Mouse (Mus musculus) hindbrain, postnatal 0 days (tissue): ENCODE results near the gene Gpbar1. TPM values are rescaled to one million over a fixed set of nuclear protein-coding genes. Genes with fewer than 3 reads are reported as not detected.

Source experiments
- ATAC-seq: fragments of 200-750 bp; cut with Nextera tagmentation; 2 replicates; pipeline ENCODE4 v1.8.0; 2017; ENCODE audit warnings: mild to moderate bottlenecking, moderate TSS enrichment, moderate library complexity
- DNase-seq: peaks from one replicate; pipeline ENCODE4 v3.0.0-alpha.2; 2015; ENCODE audit warnings: low spot score
- H3K27ac ChIP-seq: fragments of 300-500 bp; sonication (generic); 2 replicates; pipeline ENCODE4 v1.5.1; 2014; ENCODE audit warnings: mild to moderate bottlenecking
- H3K27me3 ChIP-seq: fragments of 300-500 bp; sonication (generic); 2 replicates; pipeline ENCODE4 v1.6.1; 2014; ENCODE audit warnings: low read length, mixed read lengths; ENCODE audit not compliant: insufficient read depth
- H3K36me3 ChIP-seq: fragments of 300-500 bp; sonication (generic); 2 replicates; pipeline ENCODE4 v1.6.1; 2014; ENCODE audit warnings: low read length, mixed read lengths; ENCODE audit not compliant: insufficient read depth
- H3K4me1 ChIP-seq: fragments of 300-500 bp; sonication (generic); 2 replicates; pipeline ENCODE4 v1.6.1; 2014; ENCODE audit warnings: antibody characterized with exemption, low read length, mixed read lengths; ENCODE audit not compliant: insufficient read depth
- H3K4me2 ChIP-seq: fragments of 300-500 bp; sonication (generic); 2 replicates; pipeline ENCODE4 v1.6.1; 2014; ENCODE audit warnings: low read depth, mild to moderate bottlenecking, low read length, moderate library complexity, mixed read lengths
- H3K4me3 ChIP-seq: fragments of 300-500 bp; sonication (generic); 2 replicates; pipeline ENCODE4 v1.5.1; 2014; ENCODE audit warnings: low read length
- H3K9ac ChIP-seq: fragments of 300-500 bp; sonication (generic); replicated peaks from 2 replicates; pipeline ENCODE4 v1.6.1; 2014; ENCODE audit warnings: mild to moderate bottlenecking, low read length, moderate library complexity, mixed read lengths
- H3K9me3 ChIP-seq: fragments of 300-500 bp; sonication (generic); 2 replicates; pipeline ENCODE4 v1.6.1; 2016; ENCODE audit warnings: low read length, mixed read lengths
- CTCF ChIP-seq: IDR thresholded peaks from 2 replicates; pipeline ENCODE4 v1.5.1; 2016; ENCODE audit warnings: antibody characterized with exemption, control low read depth, low read depth
- WGBS: fragments of 180-500 bp; shearing (Covaris S2); extraction: QIAGEN DNeasy Blood & Tissue Kit; methylation state at CpG from one replicate; pipeline ENCODE4 v1.1.7; 2014; 5-methylcytosine and 5-hydroxymethylcytosine counted together
- polyA plus RNA-seq: library from polyadenylated mRNA; unstranded; fragments of >200 nt; fragmentation: Nextera tagmentation; extraction: Ambion mirVana; gene quantifications from 2 replicates; pipeline ENCODE4 v1.2.1, GENCODE M21; 2015
- total RNA-seq: library from RNA; depleted of rRNA; stranded (reverse); fragments of >200 nt; gene quantifications from 2 replicates; pipeline ENCODE4 v1.2.3, GENCODE M21; 2014

The Gpbar1 gene
- total and polyA plus RNA-seq, 2 experiments from 2014 or later = not detected

- no peaks in the 10 kb centered on the region for H3K27me3 ChIP-seq
- no peak overlapping the region for H3K4me3 ChIP-seq
- DNase-seq (no peak), ATAC-seq (no peak)
- H3K4me1 ChIP-seq = peaks cover 33% of the 10 kb centered on the region
- 85% methylated on average over 3 of the region's 3 CpGs for WGBS
- H3K36me3 ChIP-seq = peaks cover 7% of the 10 kb centered on the region
- H3K4me2 ChIP-seq = no peak overlapping the region
- TF ChIP-seq CTCF = no peak
- H3K9ac ChIP-seq = no peak overlapping the region
- no peak overlapping the region for H3K27ac ChIP-seq
- H3K9me3 ChIP-seq = no peaks in the 10 kb centered on the region
Measured at GRCm38 (mm10) chr1:74294090-74294643, 15.8 kb downstream of the Gpbar1 start.

GRCm38 (mm10) chr1:74294733-74295455, 16.5 kb downstream of the Gpbar1 start:
- 83% methylated on average over 6 of the region's 6 CpGs for WGBS
- Histone ChIP-seq H3K9me3 (no peaks in the 10 kb centered on the region), H3K36me3 (peaks cover 4% of the 10 kb centered on the region), H3K27ac (peak overlapping the region; percentile 84), H3K4me3 (no peak overlapping the region), H3K4me2 (no peak overlapping the region), H3K4me1 (peaks cover 33% of the 10 kb centered on the region), H3K9ac (no peak overlapping the region), H3K27me3 (no peaks in the 10 kb centered on the region)
- DNase-seq (no peak), ATAC-seq (no peak)
- TF ChIP-seq CTCF = no peak

- DNase-seq = peak; percentile 91
- no peak for TF ChIP-seq CTCF
- Histone ChIP-seq H3K4me3 (no peak overlapping the region), H3K27me3 (no peaks in the 10 kb centered on the region), H3K27ac (peak overlapping the region; percentile 84), H3K36me3 (no peaks in the 10 kb centered on the region; the same call in none of the 2 replicates), H3K9ac (no peak overlapping the region), H3K9me3 (no peaks in the 10 kb centered on the region), H3K4me1 (peaks cover 33% of the 10 kb centered on the region), H3K4me2 (peak overlapping the region; percentile 14; the same call in 1 of the 2 replicates)
- WGBS = 17% methylated on average over 9 of the region's 9 CpGs
- peak; percentile 96 for ATAC-seq
Measured at GRCm38 (mm10) chr1:74295456-74296171, 17.3 kb downstream of the Gpbar1 start.

GRCm38 (mm10) chr1:74296477-74296876, 18.1 kb downstream of the Gpbar1 start:
- H3K36me3 ChIP-seq = no peaks in the 10 kb centered on the region; the same call in 1 of the 2 replicates
- WGBS = 55% methylated on average over 6 of the region's 6 CpGs
- TF ChIP-seq CTCF = no peak
- ATAC-seq = no peak
- peak overlapping the region; percentile 84 for H3K27ac ChIP-seq
- H3K9ac ChIP-seq = no peak overlapping the region
- no peaks in the 10 kb centered on the region for H3K9me3 ChIP-seq
- H3K4me2 ChIP-seq = peak overlapping the region; percentile 14; the same call in 1 of the 2 replicates
- H3K27me3 ChIP-seq = no peaks in the 10 kb centered on the region
- H3K4me3 ChIP-seq = no peak overlapping the region
- peaks cover 33% of the 10 kb centered on the region for H3K4me1 ChIP-seq
- no peak for DNase-seq

GRCm38 (mm10) chr1:74297269-74297668, 18.9 kb downstream of the Gpbar1 start:
- DNase-seq = no peak
- H3K27me3 ChIP-seq = no peaks in the 10 kb centered on the region
- H3K9ac ChIP-seq = no peak overlapping the region
- H3K4me1 ChIP-seq = peaks cover 33% of the 10 kb centered on the region
- no peak for ATAC-seq
- no peak for TF ChIP-seq CTCF
- H3K36me3 ChIP-seq = no peaks in the 10 kb centered on the region; the same call in 1 of the 2 replicates
- H3K27ac ChIP-seq = no peak overlapping the region
- no peak overlapping the region for H3K4me2 ChIP-seq
- no peak overlapping the region for H3K4me3 ChIP-seq
- H3K9me3 ChIP-seq = no peaks in the 10 kb centered on the region
- WGBS = 89% methylated on average over 3 of the region's 3 CpGs

- no peak overlapping the region for H3K4me2 ChIP-seq
- H3K4me3 ChIP-seq = no peak overlapping the region
- peaks cover 33% of the 10 kb centered on the region for H3K4me1 ChIP-seq
- H3K27ac ChIP-seq = 0 out of 2 replicates have a peak overlapping the region, but pooled peaks have one; percentile 26
- 96% methylated on average over 5 of the region's 5 CpGs for WGBS
- H3K9ac ChIP-seq = 0 out of 2 replicates have a peak overlapping the region, but pooled peaks have one; percentile 3
- DNase-seq (no peak), ATAC-seq (no peak)
- no peak for TF ChIP-seq CTCF
- H3K27me3 ChIP-seq = no peaks in the 10 kb centered on the region
- no peaks in the 10 kb centered on the region for H3K9me3 ChIP-seq
- no peaks in the 10 kb centered on the region for H3K36me3 ChIP-seq
Measured at GRCm38 (mm10) chr1:74298157-74298750, 19.9 kb downstream of the Gpbar1 start.
